Mouse (Mus musculus) megakaryocyte, embryonic 14.5 days (primary cell): Measurements from ENCODE around the gene Arpc1b.

Experiments
- FLI1 ChIP-seq: IDR thresholded peaks from 2 replicates; pipeline ENCODE4 v1.6.1; 2012; ENCODE audit warnings: low read length, inconsistent platforms, mixed read lengths
- GATA1 ChIP-seq: IDR thresholded peaks from 3 replicates; pipeline ENCODE4 v1.6.1; 2012; ENCODE audit warnings: mixed read lengths, low read length, inconsistent platforms, borderline replicate concordance

DNA sequence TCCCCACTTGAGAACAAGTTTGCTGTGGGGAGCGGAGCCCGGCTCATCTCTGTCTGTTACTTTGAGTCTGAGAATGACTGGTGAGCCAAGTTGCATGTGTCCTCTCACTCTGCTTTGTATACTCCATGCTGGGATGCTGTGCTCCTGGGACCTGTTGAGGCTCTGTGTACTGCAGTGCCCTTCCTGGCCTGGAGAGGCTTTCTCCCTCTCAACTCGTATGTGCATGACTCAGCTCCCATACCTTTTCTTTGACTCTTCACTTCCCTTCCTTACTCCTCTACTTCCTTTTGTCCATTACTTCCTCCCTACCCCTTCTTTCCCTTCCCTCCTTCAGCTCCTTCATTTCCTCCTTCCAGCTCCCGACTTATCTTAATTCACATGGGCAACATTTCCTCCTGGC, 17.8 kb upstream of the Arpc1b start:
- TF ChIP-seq GATA1, result no peak
- no peak for TF ChIP-seq FLI1
